Mouse (Mus musculus) lung, adult 2 months (tissue): ENCODE measurements around the gene Klhl7. TPM values are rescaled to one million over a fixed set of nuclear protein-coding genes. Genes with fewer than 3 reads are reported as not detected.

Source experiments
- DNase-seq: peaks from one replicate; pipeline ENCODE4 v3.0.0; 2022
- H3K4me1 ChIP-seq: fragments of 200-500 bp; 2 replicates; pipeline ENCODE4 v1.6.1; 2011; ENCODE audit warnings: low read length; ENCODE audit not compliant: control insufficient read depth, insufficient read depth
- H3K4me3 ChIP-seq: fragments of 200-500 bp; replicated peaks from 2 replicates; pipeline ENCODE3; 2011; ENCODE audit warnings: low read depth, mild to moderate bottlenecking, control low read depth, low read length; ENCODE audit errors: extremely low read depth
- CTCF ChIP-seq: fragments of 200-500 bp; IDR thresholded peaks from 2 replicates; pipeline ENCODE4 v1.5.1; 2011; ENCODE audit warnings: mild to moderate bottlenecking, low read length, control low read depth; ENCODE audit not compliant: insufficient read depth
- POLR2A ChIP-seq: fragments of 200-500 bp; IDR thresholded peaks from 2 replicates; pipeline ENCODE4 v1.6.1; 2011; ENCODE audit warnings: low read depth, mild to moderate bottlenecking, control low read depth, low read length, borderline replicate concordance; ENCODE audit errors: extremely low read depth
- WGBS: fragments of 180-500 bp; shearing (Covaris S2); methylation state at CpG from one replicate; pipeline ENCODE4 v1.1.7; 2018; 5-methylcytosine and 5-hydroxymethylcytosine counted together
- polyA plus RNA-seq: library from polyadenylated mRNA; depleted of rRNA; stranded (reverse); fragments of >200 nt; gene quantifications from 2 replicates; pipeline ENCODE4 v1.2.3, GENCODE M21; 2012

Klhl7 gene
- polyA plus RNA-seq, 1 experiment, result 5.9 TPM

GRCm38 (mm10) chr5:24156774-24157173 lies 56.4 kb downstream of the Klhl7 start:
- Histone ChIP-seq H3K4me3 (no peak overlapping the region), H3K4me1 (no peaks in the 10 kb centered on the region)
- no peak for DNase-seq
- WGBS, result 85% methylated on average over 6 of the region's 6 CpGs
- no peak for TF ChIP-seq POLR2A
- TF ChIP-seq CTCF, result no peak

GRCm38 (mm10) chr5:24164789-24165445 lies 64.5 kb downstream of the Klhl7 start, which contains the start of gene Nupl2:
TSS of gene Nupl2 (plus strand) at chr5:24164963.
- TF ChIP-seq CTCF (no peak), POLR2A (peak; percentile 63; the same call in 1 of the 2 replicates)
- under 1% methylated on average over 52 of the region's 52 CpGs for WGBS
- peak; percentile 93 for DNase-seq
- H3K4me1 ChIP-seq, result no peaks in the 10 kb centered on the region; the same call in 1 of the 2 replicates
- peak within 1 kb of the TSS; percentile 95 for H3K4me3 ChIP-seq

GRCm38 (mm10) chr5:24167263-24167662 lies 66.9 kb downstream of the Klhl7 start:
- no peak for DNase-seq
- no peak overlapping the region for H3K4me3 ChIP-seq
- no peaks in the 10 kb centered on the region; the same call in 1 of the 2 replicates for H3K4me1 ChIP-seq
- TF ChIP-seq CTCF (no peak), POLR2A (no peak)
- 45% methylated on average over 5 of the region's 5 CpGs for WGBS

GRCm38 (mm10) chr5:24169881-24170280 lies 69.5 kb downstream of the Klhl7 start:
- DNase-seq, result no peak
- WGBS, result 94% methylated on average over 6 of the region's 6 CpGs
- Histone ChIP-seq H3K4me1 (no peaks in the 10 kb centered on the region; the same call in 1 of the 2 replicates), H3K4me3 (no peak overlapping the region)
- TF ChIP-seq POLR2A (no peak), CTCF (no peak)

- no peak for DNase-seq
- Histone ChIP-seq H3K4me1 (no peaks in the 10 kb centered on the region), H3K4me3 (no peak overlapping the region)
- TF ChIP-seq CTCF, result no peak
- TF ChIP-seq POLR2A, result no peak
These were observed 71.7 kb downstream of the Klhl7 start for GRCm38 (mm10) chr5:24172092-24172491.

- H3K4me1 ChIP-seq, result no peaks in the 10 kb centered on the region
- WGBS, result 91% methylated on average over 16 of the region's 16 CpGs
- H3K4me3 ChIP-seq, result no peak overlapping the region
- TF ChIP-seq POLR2A (no peak), CTCF (no peak)
- no peak for DNase-seq
These were observed 81.3 kb downstream of the Klhl7 start for GRCm38 (mm10) chr5:24181514-24182295.

GRCm38 (mm10) chr5:24182296-24182734 lies 81.9 kb downstream of the Klhl7 start:
- Histone ChIP-seq H3K4me1 (no peaks in the 10 kb centered on the region), H3K4me3 (no peak overlapping the region)
- TF ChIP-seq CTCF, result no peak
- TF ChIP-seq POLR2A, result no peak
- DNase-seq, result no peak
- WGBS, result 92% methylated on average over 9 of the region's 9 CpGs

GRCm38 (mm10) chr5:24183096-24183495 lies 82.7 kb downstream of the Klhl7 start:
- DNase-seq, result no peak
- H3K4me1 ChIP-seq, result no peaks in the 10 kb centered on the region
- TF ChIP-seq CTCF, result no peak
- no peak for TF ChIP-seq POLR2A
- 88% methylated on average over 6 of the region's 6 CpGs for WGBS
- no peak overlapping the region for H3K4me3 ChIP-seq

- no peak overlapping the region for H3K4me3 ChIP-seq
- H3K4me1 ChIP-seq, result no peaks in the 10 kb centered on the region
- 92% methylated on average over 5 of the region's 5 CpGs for WGBS
- no peak for DNase-seq
- TF ChIP-seq CTCF (no peak), POLR2A (no peak)
These were observed 83.6 kb downstream of the Klhl7 start for GRCm38 (mm10) chr5:24184011-24184410.

- Histone ChIP-seq H3K4me3 (no peak overlapping the region), H3K4me1 (no peaks in the 10 kb centered on the region)
- WGBS, result 68% methylated on average over 4 of the region's 4 CpGs
- no peak for DNase-seq
- TF ChIP-seq CTCF (no peak), POLR2A (no peak)
These were observed 88.1 kb downstream of the Klhl7 start for GRCm38 (mm10) chr5:24188476-24188875.
